Mouse (Mus musculus) left cerebral cortex, adult 2 months (tissue): ENCODE measurements around the gene 4921530L21Rik. TPM values are rescaled to one million over a fixed set of nuclear protein-coding genes. Genes with fewer than 3 reads are reported as not detected.

Experiments used
- DNase-seq, 2 experiments: peaks; one replicate each; pipeline ENCODE4 v3.0.0; 2021 to 2022; ENCODE audit warnings: low spot score in 2 of 2, mixed read lengths in 1 of 2; ENCODE audit errors: extremely low spot score in 1 of 2
- H3K27ac ChIP-seq: fragments of 200-600 bp; 2 replicates; pipeline ENCODE4 v1.8.1; 2022
- H3K4me3 ChIP-seq: fragments of 200-600 bp; 2 replicates; pipeline ENCODE4 v1.8.1; 2022
- CTCF ChIP-seq: fragments of 200-600 bp; IDR thresholded peaks from 2 replicates; pipeline ENCODE4 v1.8.1; 2022; ENCODE audit warnings: antibody characterized with exemption, mild to moderate bottlenecking, moderate library complexity
- intact Hi-C: fragments of 180-260 bp; cut with DNase I; formaldehyde crosslinking; loops from one replicate; pipeline ENCODE4 v1.15.1; 2025
- long read RNA-seq, 2 experiments: library from polyadenylated mRNA; stranded (forward); transcript quantifications; one replicate each; pipeline ENCODE4 v2.0.0; 2021; ENCODE audit warnings: borderline mapping rate in 2 of 2
- total RNA-seq, 2 experiments: library from RNA; stranded (reverse); gene quantifications; 2 replicates each; pipeline ENCODE4 v1.2.3; 2021

The 4921530L21Rik gene
- under 1 TPM in 1 of 2 experiments, not detected in 1; 0.30 TPM for total RNA-seq
- long read RNA-seq, experiment 1, result 0 reads
- long read RNA-seq, experiment 2, result 0 reads

DNA sequence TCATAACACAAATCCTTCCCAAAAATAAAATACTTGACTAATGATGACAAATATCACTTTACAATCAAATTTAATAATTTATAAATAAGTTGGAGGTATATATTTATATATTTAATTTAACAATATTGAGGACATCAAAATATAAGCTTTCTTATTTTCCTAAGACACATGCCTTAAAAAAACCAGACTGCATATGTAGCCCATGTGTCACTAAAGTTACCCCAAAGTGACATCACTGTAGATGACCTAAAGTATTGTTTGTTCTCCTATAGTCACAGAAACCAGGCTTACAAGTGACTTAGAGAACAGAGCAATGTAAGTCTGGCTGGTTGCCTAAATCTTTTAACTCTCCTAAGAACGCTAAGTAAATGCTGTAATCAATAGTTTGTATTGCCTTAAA is at the start of gene 4921530L21Rik:
Gene 4921530L21Rik (plus strand): TSS at position 301 of the 400 bp plus-strand sequence.
- no peak for DNase-seq
- TF ChIP-seq CTCF, result no peak
- Histone ChIP-seq H3K4me3 (no peak within 1 kb of the TSS), H3K27ac (no peak within 1 kb of the TSS)
- intact Hi-C loops, result no loop called here

DNA sequence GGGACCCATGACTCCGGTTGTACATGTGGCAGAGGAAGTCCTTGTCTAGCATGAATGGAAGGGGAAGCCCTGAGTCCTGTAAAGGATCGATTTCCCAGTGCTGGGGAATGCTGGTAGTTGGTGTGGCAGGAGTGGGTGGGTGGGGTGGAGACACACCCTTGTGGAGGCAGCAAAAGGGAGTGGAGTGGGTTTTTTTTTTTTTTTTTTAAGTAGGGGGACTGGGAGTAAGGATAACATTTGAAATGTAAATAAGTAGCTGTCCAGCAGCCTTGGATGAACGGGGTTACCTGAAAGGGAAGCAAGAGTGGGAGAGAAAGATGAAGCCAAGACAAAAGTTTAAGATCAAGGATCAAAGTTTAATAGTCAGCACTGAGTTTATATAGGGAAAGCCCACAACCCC is 47.2 kb upstream of the 4921530L21Rik start:
- Histone ChIP-seq H3K4me3 (no peak overlapping the region), H3K27ac (no peak overlapping the region)
- TF ChIP-seq CTCF, result no peak
- intact Hi-C loops, result no loop called here
- DNase-seq, result no peak

GRCm38 (mm10) chr14:95862981-95863380 is 18.1 kb upstream of the 4921530L21Rik start:
- Histone ChIP-seq H3K4me3 (no peak overlapping the region), H3K27ac (no peak overlapping the region)
- TF ChIP-seq CTCF, result no peak
- no peak for DNase-seq
- intact Hi-C loops, result no loop called here

GRCm38 (mm10) chr14:95865676-95866416 is 15.2 kb upstream of the 4921530L21Rik start:
- no peak for DNase-seq

GRCm38 (mm10) chr14:95872020-95872419 is 9.0 kb upstream of the 4921530L21Rik start:
- intact Hi-C loops, result no loop called here
- no peak for TF ChIP-seq CTCF
- no peak overlapping the region for H3K4me3 ChIP-seq
- no peak overlapping the region for H3K27ac ChIP-seq
- no peak for DNase-seq

More at GRCm38 (mm10) chr14:95865676-95866416, 15.2 kb upstream of the 4921530L21Rik start:
- Histone ChIP-seq H3K4me3 (no peak overlapping the region), H3K27ac (no peak overlapping the region)
- no peak for TF ChIP-seq CTCF
- intact Hi-C loops, result no loop called here

DNA sequence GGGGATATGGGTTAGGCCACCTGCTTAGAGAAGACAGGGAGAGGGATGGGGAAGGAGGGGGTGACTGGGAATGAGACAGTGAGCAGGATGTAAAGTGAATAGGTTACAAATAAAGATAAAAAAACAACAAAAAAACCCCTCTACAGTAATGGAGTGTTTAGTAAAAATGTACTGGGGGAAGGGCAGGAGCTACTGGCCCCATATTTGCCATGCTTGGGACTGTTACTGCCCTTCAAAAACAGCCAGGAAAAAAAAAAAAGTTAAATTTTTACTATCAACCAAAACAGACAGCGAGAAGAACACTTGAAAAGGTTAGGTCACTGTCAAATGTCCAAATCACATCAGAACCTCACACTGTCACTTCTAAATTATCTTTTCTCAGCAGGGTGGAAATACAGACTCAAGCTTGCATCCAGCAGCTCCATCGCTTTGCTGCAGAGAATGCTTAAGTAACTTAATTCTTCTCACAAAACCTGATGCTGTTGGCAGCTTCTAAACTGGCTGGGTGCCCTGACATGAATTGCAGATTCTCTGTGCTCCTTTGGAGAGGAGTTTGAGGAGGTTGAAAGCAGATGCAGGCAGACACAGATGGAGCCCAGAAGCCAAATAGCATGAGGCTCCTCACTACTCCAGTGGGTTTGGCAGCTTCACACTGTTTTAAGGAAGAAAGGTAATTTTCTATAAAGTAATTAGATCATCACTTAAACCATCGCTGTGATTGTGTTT is 4.1 kb upstream of the 4921530L21Rik start:
- Histone ChIP-seq H3K4me3 (no peak overlapping the region), H3K27ac (peak overlapping the region; percentile 47; the same call in 1 of the 2 replicates)
- TF ChIP-seq CTCF, result no peak
- DNase-seq, result peak; percentile 63 to 78
- intact Hi-C loops, result loop anchor here (2.0 kb wide), 1 partner anchor 36 kb away; no protein-coding TSS in a partner anchor

DNA sequence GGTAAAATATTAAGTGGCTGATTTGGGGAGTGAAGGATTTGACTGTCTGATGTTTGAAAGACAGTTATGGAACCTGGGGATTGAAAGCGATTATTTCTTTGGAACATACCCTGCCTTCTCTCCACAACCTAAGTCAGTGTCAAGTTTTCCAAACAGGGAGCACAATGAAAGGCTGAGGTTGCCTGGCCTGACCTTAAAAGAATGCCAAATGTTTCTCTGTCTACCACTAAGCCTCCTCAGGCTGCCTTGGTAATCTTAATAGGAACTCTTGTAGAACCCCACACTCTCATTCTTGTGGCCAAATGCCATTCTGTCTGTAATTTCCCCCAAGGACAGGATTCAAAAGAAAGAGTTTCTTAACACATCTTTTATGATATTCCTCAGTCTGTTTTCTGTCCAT is 3.5 kb upstream of the 4921530L21Rik start:
- no peak for DNase-seq
- no peak for TF ChIP-seq CTCF
- Histone ChIP-seq H3K27ac (peak overlapping the region; percentile 32; the same call in 1 of the 2 replicates), H3K4me3 (no peak overlapping the region)
- intact Hi-C loops, result loop anchor here (2.0 kb wide), 1 partner anchor 35 kb away; no protein-coding TSS in a partner anchor

GRCm38 (mm10) chr14:95899458-95899857 is 18.4 kb downstream of the 4921530L21Rik start:
- Histone ChIP-seq H3K4me3 (no peak overlapping the region), H3K27ac (no peak overlapping the region)
- no peak for DNase-seq
- TF ChIP-seq CTCF, result no peak
- intact Hi-C loops, result no loop called here

DNA sequence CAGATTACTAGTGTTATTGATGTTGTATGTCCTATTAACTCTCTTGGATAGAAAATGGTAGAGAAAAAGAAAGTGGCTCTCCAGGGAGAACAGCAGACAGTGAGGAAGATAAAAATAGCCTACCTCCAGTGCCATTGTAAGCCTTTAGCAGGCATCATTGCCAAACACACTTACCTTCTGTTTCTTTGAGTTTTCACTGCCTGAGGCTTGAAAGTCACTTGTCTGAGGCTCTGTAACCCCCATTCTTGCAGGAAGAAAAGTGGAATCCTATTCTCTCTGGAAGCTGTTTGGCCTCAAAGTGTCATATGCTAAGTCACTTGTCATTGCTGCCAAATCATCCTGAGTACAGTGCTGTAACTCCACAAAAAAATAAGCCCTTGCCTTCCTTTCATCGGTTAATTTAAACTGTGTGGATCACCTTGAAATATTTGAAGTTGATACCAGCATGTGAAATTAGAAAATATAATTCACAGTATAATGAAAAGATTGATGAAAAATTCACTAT is 23.6 kb downstream of the 4921530L21Rik start:
- intact Hi-C loops, result no loop called here
- H3K4me3 ChIP-seq, result no peak overlapping the region
- no peak overlapping the region for H3K27ac ChIP-seq
- DNase-seq, result no peak
- no peak for TF ChIP-seq CTCF

- H3K27ac ChIP-seq, result no peak overlapping the region
- intact Hi-C loops, result loop anchor here (2.0 kb wide), 1 partner anchor 36 kb away; no protein-coding TSS in a partner anchor
- H3K4me3 ChIP-seq, result no peak overlapping the region
- DNase-seq, result peak; percentile 39 to 71
- no peak for TF ChIP-seq CTCF
These were observed 32.2 kb downstream of the 4921530L21Rik start for GRCm38 (mm10) chr14:95913293-95913692.

DNA sequence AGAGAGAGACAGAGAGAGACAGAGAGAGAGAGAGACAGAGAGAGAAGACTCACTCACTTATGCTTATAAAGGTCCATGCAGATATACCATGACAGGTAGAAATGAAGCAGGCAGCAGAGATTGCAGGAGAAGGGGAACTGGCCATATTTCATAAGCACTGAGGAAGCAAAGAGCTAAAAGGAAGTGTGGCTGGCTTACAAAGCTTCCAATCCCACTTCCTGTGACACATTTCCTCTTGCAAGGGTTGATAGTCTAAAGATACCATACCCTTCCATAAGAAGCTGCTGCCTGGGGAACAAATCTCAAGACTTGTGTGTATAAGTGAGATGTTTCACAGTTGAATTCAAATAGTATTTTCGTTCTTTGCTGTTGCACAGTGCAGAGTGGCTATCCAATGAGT is 45.7 kb downstream of the 4921530L21Rik start:
- DNase-seq, result no peak
- intact Hi-C loops, result loop anchor here (10.0 kb wide), 1 partner anchor 2002 kb away; no protein-coding TSS in a partner anchor
- no peak overlapping the region for H3K4me3 ChIP-seq
- no peak for TF ChIP-seq CTCF
- H3K27ac ChIP-seq, result no peak overlapping the region
